Mouse (Mus musculus) gastrocnemius, postnatal 25 days (tissue): Measurements from ENCODE around the gene Lao1. TPM values are rescaled to one million over a fixed set of nuclear protein-coding genes. Genes with fewer than 3 reads are reported as not detected.
A peak's percentile ranks its signal among the peaks of the same experiment; 100 is the strongest.
"Not testable (repeated sequence)": the region's sequence is repeated elsewhere in the genome, so short reads cannot be mapped to it uniquely, and the experiment has no call there.

Experiments
- DNase-seq: peaks from one replicate; pipeline ENCODE4 v3.0.0; 2022
- long read RNA-seq, 2 experiments: library from polyadenylated mRNA; stranded (forward); transcript quantifications; one replicate each; pipeline ENCODE4 v2.0.0; 2021
- total RNA-seq, 2 experiments: library from RNA; stranded (reverse); gene quantifications; 1 replicate in 1 of 2; 2 replicates in 1 of 2; pipeline ENCODE4 v1.2.3; 2021

Lao1 gene
- total RNA-seq, result under 1 TPM; 0.38 to 0.88 TPM
- long read RNA-seq, experiment 1, result 0 reads
- long read RNA-seq, experiment 2, partial matches to known transcripts, result 0 of 2 reads
- long read RNA-seq, experiment 2, other reads (novel, unspliced or antisense), result 0 of 2 reads

DNA sequence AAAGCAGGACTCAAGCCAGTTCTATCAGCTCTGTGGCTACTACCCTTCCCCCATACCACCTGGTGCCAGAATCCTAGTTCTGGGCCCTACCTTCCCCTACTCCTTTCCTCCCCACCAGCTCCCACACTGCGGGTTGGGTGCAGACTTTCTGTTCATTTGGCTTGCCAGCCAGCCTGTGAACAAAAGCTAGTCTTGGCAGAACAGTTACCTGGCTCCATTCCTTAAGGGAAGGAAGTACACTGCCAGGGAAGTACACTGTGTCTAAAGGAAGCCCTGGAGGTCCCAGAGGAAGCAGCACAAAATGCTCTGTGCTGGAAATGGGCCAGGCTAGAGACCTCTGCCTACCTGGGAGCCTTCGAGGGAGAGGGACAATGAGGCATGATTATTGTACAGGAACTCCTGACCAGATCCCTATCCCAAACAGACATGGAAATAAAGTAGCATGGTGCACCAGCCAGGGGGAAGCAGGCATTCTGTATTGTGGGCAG, at the start of gene Lao1:
Gene Lao1, plus strand, starts transcription at position 438 of the 488 bp plus-strand sequence.
- peak; percentile 59 for DNase-seq

GRCm38 (mm10) chr4:118917365-118917764, 44.0 kb upstream of the Lao1 start, which contains the start of gene Olfr1329:
Gene Olfr1329 (minus strand): TSS chr4:118917465.
- DNase-seq, result not testable (repeated sequence)

- not testable (repeated sequence) for DNase-seq
Observed at GRCm38 (mm10) chr4:118931326-118931725, 30.1 kb upstream of the Lao1 start.

DNA sequence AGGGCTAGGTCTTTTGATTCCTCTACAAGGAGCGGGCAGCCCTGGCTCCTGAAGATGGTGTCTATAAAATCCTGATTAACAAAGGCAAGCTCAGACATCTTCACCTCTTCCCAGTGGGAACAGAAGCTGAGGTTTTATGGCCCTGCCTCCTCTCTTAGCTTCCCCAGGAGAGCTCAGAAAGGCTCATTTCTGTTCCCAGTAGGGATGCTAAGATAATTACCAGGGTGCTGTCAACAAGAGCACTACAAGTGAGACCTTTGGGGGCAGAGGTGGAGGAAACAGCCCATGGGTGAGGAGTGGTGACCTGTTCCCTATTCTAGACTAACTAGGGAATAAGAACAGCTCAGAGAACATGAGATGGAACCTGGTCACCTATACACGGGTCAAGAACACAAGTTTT, 22.9 kb upstream of the Lao1 start, which contains the start of gene Olfr1328:
Gene Olfr1328, minus strand, starts transcription at position 101 of the 400 bp plus-strand sequence.
- DNase-seq, result no peak

DNA sequence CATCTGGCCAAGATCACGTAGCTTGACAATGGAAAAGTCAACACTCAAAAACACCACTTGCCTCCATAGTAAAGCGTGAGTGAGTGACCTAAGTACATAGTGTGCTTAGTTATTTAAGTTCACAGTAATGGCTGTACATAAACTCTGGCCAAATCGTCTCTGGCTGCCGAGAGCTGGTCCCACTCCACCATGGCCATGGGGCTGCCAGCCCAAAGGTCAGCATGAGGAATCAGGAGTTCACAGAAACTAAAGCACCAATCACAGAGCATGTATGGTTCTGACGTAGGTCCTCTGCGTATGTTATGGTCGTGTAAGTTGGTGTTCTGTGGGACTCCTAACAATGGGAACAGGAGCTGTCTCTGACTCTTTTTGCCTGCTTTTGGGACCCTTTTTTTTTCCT, 2.6 kb upstream of the Lao1 start:
- no peak for DNase-seq

- no peak for DNase-seq
Observed at GRCm38 (mm10) chr4:118967711-118968110, 6.3 kb downstream of the Lao1 start.

- DNase-seq, result no peak
Observed at GRCm38 (mm10) chr4:118973281-118973680, 11.9 kb downstream of the Lao1 start.

DNA sequence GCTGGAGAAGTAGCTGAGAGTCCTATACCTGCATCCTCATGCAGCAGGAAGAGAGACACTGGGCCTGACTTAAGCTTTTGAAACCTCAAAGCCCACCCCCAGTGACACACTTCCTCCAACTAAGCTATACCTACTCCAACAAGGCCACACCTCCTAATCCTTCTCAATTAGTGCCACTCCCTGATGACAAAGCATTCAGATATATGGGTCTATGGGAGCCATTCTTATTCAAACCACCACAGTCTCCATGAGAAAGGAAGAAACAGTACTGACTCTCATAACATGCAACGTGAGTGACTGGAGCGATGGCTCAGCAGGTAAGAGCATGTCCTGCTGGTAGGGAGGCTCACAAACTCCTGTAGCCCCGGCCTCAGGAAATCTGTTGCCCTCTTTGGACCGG, 23.9 kb downstream of the Lao1 start:
- no peak for DNase-seq

- DNase-seq, result no peak
Observed at GRCm38 (mm10) chr4:118988535-118988934, 27.2 kb downstream of the Lao1 start.

GRCm38 (mm10) chr4:118989331-118989730, 28.0 kb downstream of the Lao1 start:
- DNase-seq, result no peak

- DNase-seq, result no peak
Observed at GRCm38 (mm10) chr4:118991797-118992196, 30.4 kb downstream of the Lao1 start.

- DNase-seq, result no peak
Observed at GRCm38 (mm10) chr4:118997127-118997542, 35.8 kb downstream of the Lao1 start.

DNA sequence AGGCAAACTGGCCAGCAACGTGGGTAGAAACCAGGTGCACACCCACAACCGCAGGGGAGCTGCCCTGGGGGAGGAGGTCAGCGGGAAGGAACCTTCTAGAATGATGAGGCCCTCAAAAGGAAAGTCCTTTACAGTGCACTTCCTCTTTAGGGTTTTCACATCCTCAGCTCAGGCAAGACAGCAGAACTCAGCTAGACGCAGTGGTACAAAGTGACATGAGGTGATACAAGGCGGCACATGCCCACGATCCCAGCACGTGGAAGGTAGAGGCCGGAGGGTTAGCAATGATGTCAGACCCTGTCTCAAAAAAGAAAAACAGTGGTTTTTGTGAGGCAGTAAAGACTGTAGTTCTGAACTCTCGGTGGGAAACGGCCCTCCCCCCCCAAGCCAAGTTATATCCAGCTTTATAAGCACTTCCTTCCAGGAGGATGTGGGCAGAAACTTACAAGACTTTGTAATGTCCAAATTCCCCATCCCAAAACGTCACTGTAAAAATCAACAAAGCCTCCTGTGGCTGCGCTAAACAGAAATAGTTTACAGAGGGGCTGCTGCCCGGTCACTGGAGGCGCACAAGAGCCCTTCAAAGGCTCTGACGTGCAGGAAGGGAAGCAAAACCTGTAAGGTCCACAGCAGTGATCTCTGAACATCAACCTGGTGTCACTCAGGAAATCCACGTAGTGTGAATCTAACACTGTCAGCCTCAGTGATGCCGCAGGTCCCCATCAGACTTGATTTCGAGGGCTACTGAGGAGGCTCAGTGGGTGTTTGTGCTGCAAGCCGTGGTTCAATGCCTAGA, 38.5 kb downstream of the Lao1 start:
- DNase-seq, result no peak

GRCm38 (mm10) chr4:119001696-119002095, 40.3 kb downstream of the Lao1 start:
- DNase-seq, result no peak

DNA sequence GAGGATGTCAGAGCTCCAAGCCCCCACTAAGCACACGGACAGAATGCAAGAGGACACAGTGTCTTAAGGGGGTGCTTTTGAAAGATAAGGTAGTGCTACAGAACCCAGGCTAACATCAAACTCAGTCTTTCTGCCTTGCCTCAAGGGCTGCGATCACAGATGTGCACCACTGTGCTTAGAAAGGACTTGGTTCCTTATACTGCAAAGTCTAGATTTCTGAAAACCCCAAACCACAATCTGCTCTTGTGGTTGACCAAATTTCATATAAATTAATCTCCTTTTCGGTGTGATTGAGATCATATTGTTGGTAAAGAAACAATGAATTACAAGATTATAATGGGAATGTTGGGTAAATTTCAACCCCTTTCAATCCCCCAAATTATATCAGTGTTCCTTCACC, 41.1 kb downstream of the Lao1 start:
- DNase-seq, result no peak

DNA sequence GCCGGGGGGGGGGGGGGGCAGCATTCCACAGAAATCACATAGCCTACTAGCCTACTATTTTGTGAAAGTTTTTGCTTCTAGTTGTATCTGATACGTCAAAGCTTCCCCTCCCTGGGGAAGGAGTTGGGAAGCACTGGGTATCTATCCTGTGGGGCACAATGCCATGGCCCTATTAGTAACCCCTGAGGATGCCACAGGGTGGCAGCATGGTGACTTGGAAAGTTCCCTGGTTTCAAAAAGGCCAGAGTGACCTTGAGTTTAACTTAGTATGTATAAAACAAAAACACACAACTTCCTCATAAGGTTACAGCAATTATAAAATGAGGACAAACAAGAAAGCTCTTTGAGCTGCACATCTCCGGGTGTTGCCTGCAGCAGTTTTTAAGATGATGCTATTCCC, 42.8 kb downstream of the Lao1 start:
- DNase-seq, result no peak

DNA sequence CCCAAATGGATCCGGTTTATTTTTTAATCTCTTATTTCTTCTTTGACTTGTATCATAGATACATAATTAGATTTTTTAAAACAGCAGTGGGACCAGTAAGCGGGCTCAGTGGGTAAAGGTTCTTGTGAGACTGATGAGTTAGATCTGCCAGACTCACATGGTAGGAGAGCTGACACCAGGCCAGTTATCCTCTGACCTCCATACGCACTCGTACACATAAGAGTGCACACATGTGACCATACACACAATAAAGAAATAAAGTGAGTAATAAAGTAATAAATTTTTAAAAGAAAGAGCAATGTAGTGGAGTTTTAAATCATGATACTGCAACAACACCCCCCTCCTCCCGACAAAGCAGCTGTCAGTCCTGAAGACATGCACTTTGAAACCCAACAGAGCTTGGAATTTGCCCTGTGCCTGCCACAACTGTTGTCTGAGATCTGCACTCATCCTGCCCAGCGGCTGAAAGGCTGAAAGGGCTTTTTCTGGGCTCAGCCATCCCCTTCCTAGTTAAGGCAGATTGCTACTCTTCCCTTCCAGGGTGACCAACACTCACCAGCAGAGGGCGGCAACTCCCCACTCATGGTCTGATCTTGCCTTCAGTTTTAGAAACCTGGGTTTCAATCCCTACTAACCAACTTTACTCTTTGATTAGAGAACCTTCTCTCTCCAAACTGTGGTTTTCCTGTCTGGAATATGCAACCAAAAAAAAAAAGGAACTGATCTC, 43.4 kb downstream of the Lao1 start:
- peak; percentile 53 for DNase-seq

DNA sequence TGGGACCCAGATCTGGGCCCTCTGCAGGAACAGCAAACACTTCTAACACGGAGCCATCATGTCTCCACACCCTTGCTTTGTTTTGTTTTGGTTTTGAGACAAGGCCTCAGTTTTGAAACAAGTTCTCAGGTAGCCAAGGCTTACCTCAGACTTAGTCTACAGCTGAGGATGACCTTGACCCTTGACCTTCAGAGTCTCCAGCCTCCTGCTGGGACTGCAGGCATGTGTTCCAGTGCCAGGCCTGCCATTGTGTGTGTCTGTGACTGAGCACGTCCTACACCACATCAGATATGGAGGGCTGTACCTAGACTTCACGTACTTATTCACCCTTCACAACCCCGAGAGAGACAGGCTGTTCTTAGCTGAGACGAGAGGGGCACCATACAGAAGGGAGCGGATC, 46.2 kb downstream of the Lao1 start:
- no peak for DNase-seq

DNA sequence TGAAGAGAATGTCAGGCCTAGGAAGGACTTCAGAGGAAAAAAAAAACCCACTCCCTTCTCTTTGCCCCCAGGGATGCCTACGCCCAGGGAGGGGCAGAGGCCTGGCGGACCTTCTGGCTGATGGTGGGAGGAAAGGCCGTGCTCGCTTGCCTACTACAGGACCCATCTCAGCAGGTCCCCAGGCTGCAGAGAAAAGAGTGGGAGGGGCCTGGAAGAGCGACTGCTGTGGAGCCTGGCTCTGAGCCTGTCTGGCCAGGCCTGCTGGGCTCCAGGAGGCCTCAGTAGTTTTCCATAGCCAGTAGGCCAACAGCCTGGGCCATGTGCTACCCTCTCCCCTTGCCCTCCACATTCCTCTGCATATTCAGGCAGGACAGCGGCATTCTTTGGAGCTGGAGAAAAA, 47.1 kb downstream of the Lao1 start:
- peak; percentile 24 for DNase-seq

- no peak for DNase-seq
Observed at GRCm38 (mm10) chr4:119009814-119010213, 48.4 kb downstream of the Lao1 start.

GRCm38 (mm10) chr4:119011050-119011680, 49.8 kb downstream of the Lao1 start:
- DNase-seq, result no peak

- no peak for DNase-seq
Observed at GRCm38 (mm10) chr4:119013031-119013430, 51.7 kb downstream of the Lao1 start.
